Mouse (Mus musculus) lung, postnatal 0 days (tissue): ENCODE results near the gene Haus4. TPM values are rescaled to one million over a fixed set of nuclear protein-coding genes. Genes with fewer than 3 reads are reported as not detected.
A peak's percentile ranks its signal among the peaks of the same experiment; 100 is the strongest.

Experiments
- ATAC-seq: fragments of 200-750 bp; cut with Nextera tagmentation; 2 replicates; pipeline ENCODE4 v1.8.0; 2017; ENCODE audit warnings: moderate library complexity
- DNase-seq: peaks from one replicate; pipeline ENCODE4 v3.0.0-alpha.2; 2016; ENCODE audit warnings: low spot score
- H3K27ac ChIP-seq: fragments of 300-500 bp; sonication (generic); 2 replicates; pipeline ENCODE4 v1.5.1; 2014; ENCODE audit warnings: antibody characterized with exemption, mild to moderate bottlenecking, low read length, mixed read lengths
- H3K27me3 ChIP-seq: fragments of 300-500 bp; sonication (generic); replicated peaks from 2 replicates; pipeline ENCODE4 v1.6.1; 2014; ENCODE audit warnings: low read length, mixed read lengths; ENCODE audit not compliant: insufficient read depth
- H3K36me3 ChIP-seq: fragments of 300-500 bp; sonication (generic); 2 replicates; pipeline ENCODE4 v1.6.1; 2014; ENCODE audit warnings: low read length, mixed read lengths; ENCODE audit not compliant: insufficient read depth
- H3K4me1 ChIP-seq: fragments of 300-500 bp; sonication (generic); 2 replicates; pipeline ENCODE4 v1.6.1; 2014; ENCODE audit warnings: antibody characterized with exemption, low read depth, low read length, mixed read lengths; ENCODE audit not compliant: insufficient read depth
- H3K4me2 ChIP-seq: fragments of 300-500 bp; sonication (generic); replicated peaks from 2 replicates; pipeline ENCODE4 v1.6.1; 2014; ENCODE audit warnings: low read depth, mild to moderate bottlenecking, low read length, moderate library complexity, mixed read lengths
- H3K4me3 ChIP-seq: fragments of 300-500 bp; sonication (generic); 2 replicates; pipeline ENCODE4 v1.5.1; 2014; ENCODE audit warnings: low read depth, low read length
- H3K9ac ChIP-seq: fragments of 300-500 bp; sonication (generic); replicated peaks from 2 replicates; pipeline ENCODE4 v1.6.1; 2014; ENCODE audit warnings: low read depth, mild to moderate bottlenecking
- H3K9me3 ChIP-seq: fragments of 300-500 bp; sonication (generic); 2 replicates; pipeline ENCODE4 v1.6.1; 2016; ENCODE audit warnings: low read length, mixed read lengths
- CTCF ChIP-seq: IDR thresholded peaks from 2 replicates; pipeline ENCODE4 v1.5.1; 2016; ENCODE audit warnings: antibody characterized with exemption, mild to moderate bottlenecking
- EP300 ChIP-seq: IDR thresholded peaks from 2 replicates; pipeline ENCODE4 v1.6.1; 2016; ENCODE audit warnings: antibody characterized with exemption, mild to moderate bottlenecking, control low read depth
- WGBS: fragments of 180-500 bp; shearing (Covaris S2); extraction: QIAGEN DNeasy Blood & Tissue Kit; methylation state at CpG from one replicate; pipeline ENCODE4 v1.1.7; 2014; 5-methylcytosine and 5-hydroxymethylcytosine counted together
- polyA plus RNA-seq: library from polyadenylated mRNA; unstranded; fragments of >200 nt; fragmentation: Nextera tagmentation; extraction: Ambion mirVana; gene quantifications from 2 replicates; pipeline ENCODE4 v1.2.1, GENCODE M21; 2015

Haus4 gene
- polyA plus RNA-seq, 1 experiment from 2014 or later: 24.2 TPM

GRCm38 (mm10) chr14:54560527-54561242 lies 6.3 kb upstream of the Haus4 start:
- no peaks in the 10 kb centered on the region for H3K4me1 ChIP-seq
- DNase-seq (no peak), ATAC-seq (no peak)
- TF ChIP-seq EP300 (no peak), CTCF (no peak)
- H3K9ac ChIP-seq: no peak overlapping the region
- no peak overlapping the region for H3K27ac ChIP-seq
- H3K4me3 ChIP-seq: no peak overlapping the region
- H3K4me2 ChIP-seq: no peak overlapping the region
- 77% methylated on average over 14 of the region's 14 CpGs for WGBS
- H3K36me3 ChIP-seq: no peaks in the 10 kb centered on the region
- no peaks in the 10 kb centered on the region for H3K9me3 ChIP-seq
- no peaks in the 10 kb centered on the region for H3K27me3 ChIP-seq

GRCm38 (mm10) chr14:54557330-54557729 lies 2.9 kb upstream of the Haus4 start:
- Histone ChIP-seq H3K27ac (no peak overlapping the region), H3K9ac (no peak overlapping the region), H3K36me3 (no peaks in the 10 kb centered on the region), H3K27me3 (no peaks in the 10 kb centered on the region), H3K9me3 (no peaks in the 10 kb centered on the region), H3K4me1 (0 out of 2 replicates have a peak, but pooled peaks cover 8% of the 10 kb centered on the region), H3K4me3 (no peak overlapping the region), H3K4me2 (no peak overlapping the region)
- WGBS: 51% methylated on average over 8 of the region's 8 CpGs
- ATAC-seq (no peak), DNase-seq (no peak)
- TF ChIP-seq CTCF (no peak), EP300 (no peak)

GRCm38 (mm10) chr14:54553454-54553974 lies 902 bp downstream of the Haus4 start:
- Histone ChIP-seq H3K4me1 (0 out of 2 replicates have a peak, but pooled peaks cover 8% of the 10 kb centered on the region), H3K27ac (peak overlapping the region; percentile 87), H3K4me2 (peak overlapping the region; percentile 93), H3K4me3 (peak overlapping the region; percentile 58), H3K9ac (peak overlapping the region; percentile 54), H3K27me3 (no peaks in the 10 kb centered on the region), H3K36me3 (no peaks in the 10 kb centered on the region; the same call in 1 of the 2 replicates), H3K9me3 (no peaks in the 10 kb centered on the region)
- TF ChIP-seq CTCF (no peak), EP300 (no peak)
- peak; percentile 52 for DNase-seq
- WGBS: 3% methylated on average over 21 of the region's 21 CpGs
- no peak for ATAC-seq

GRCm38 (mm10) chr14:54544703-54545102 lies 9.7 kb downstream of the Haus4 start:
- ATAC-seq (peak; percentile 72), DNase-seq (peak; percentile 58)
- H3K36me3 ChIP-seq: no peaks in the 10 kb centered on the region; the same call in 1 of the 2 replicates
- H3K4me1 ChIP-seq: no peaks in the 10 kb centered on the region
- no peaks in the 10 kb centered on the region for H3K9me3 ChIP-seq
- no peak overlapping the region for H3K9ac ChIP-seq
- no peak overlapping the region for H3K4me3 ChIP-seq
- no peaks in the 10 kb centered on the region for H3K27me3 ChIP-seq
- 68% methylated on average over 5 of the region's 5 CpGs for WGBS
- H3K27ac ChIP-seq: no peak overlapping the region
- no peak overlapping the region for H3K4me2 ChIP-seq
- no peak for TF ChIP-seq CTCF
- no peak for TF ChIP-seq EP300

GRCm38 (mm10) chr14:54540771-54541170 lies 13.6 kb downstream of the Haus4 start:
- no peaks in the 10 kb centered on the region for H3K4me1 ChIP-seq
- H3K27me3 ChIP-seq: no peaks in the 10 kb centered on the region
- TF ChIP-seq CTCF: no peak
- no peak for TF ChIP-seq EP300
- DNase-seq (no peak), ATAC-seq (no peak)
- no peaks in the 10 kb centered on the region for H3K9me3 ChIP-seq
- no peak overlapping the region for H3K4me3 ChIP-seq
- no peak overlapping the region for H3K27ac ChIP-seq
- 63% methylated on average over 11 of the region's 11 CpGs for WGBS
- no peak overlapping the region for H3K4me2 ChIP-seq
- no peak overlapping the region for H3K9ac ChIP-seq
- H3K36me3 ChIP-seq: no peaks in the 10 kb centered on the region

GRCm38 (mm10) chr14:54538580-54538979 lies 15.8 kb downstream of the Haus4 start:
- H3K4me2 ChIP-seq: no peak overlapping the region
- H3K9ac ChIP-seq: no peak overlapping the region
- WGBS: 88% methylated on average over 2 of the region's 2 CpGs
- H3K27me3 ChIP-seq: no peaks in the 10 kb centered on the region
- no peaks in the 10 kb centered on the region for H3K36me3 ChIP-seq
- H3K9me3 ChIP-seq: no peaks in the 10 kb centered on the region
- no peak for ATAC-seq
- H3K4me3 ChIP-seq: no peak overlapping the region
- TF ChIP-seq CTCF (no peak), EP300 (no peak)
- no peak overlapping the region for H3K27ac ChIP-seq
- no peaks in the 10 kb centered on the region for H3K4me1 ChIP-seq
- no peak for DNase-seq
